Mouse (Mus musculus) myocyte (in vitro differentiated cells): ENCODE measurements at regions not wholly inside any gene's neighbourhood (a gene's known extent, or its start where the extent isn't known, plus 50 kb on each side); places are given as distances from the start of the nearest gene placed in this dataset.

Source experiments
- H3K27me3 ChIP-seq: one replicate; pipeline ENCODE4 v1.6.1; 2011; ENCODE audit not compliant: control insufficient read depth, insufficient read depth, insufficient read length
- H3K36me3 ChIP-seq: one replicate; pipeline ENCODE4 v1.6.1; 2011; ENCODE audit not compliant: control insufficient read depth, insufficient read depth
- H3K4me2 ChIP-seq: one replicate; pipeline ENCODE4 v1.6.1; 2011; ENCODE audit warnings: low read depth, control low read depth
- H3K4me3 ChIP-seq: one replicate; pipeline ENCODE4 v1.5.1; 2011; ENCODE audit warnings: mild to moderate bottlenecking, control low read depth, moderate library complexity
- H3K79me2 ChIP-seq: one replicate; pipeline ENCODE4 v1.6.1; 2011; ENCODE audit not compliant: control insufficient read depth, insufficient read depth
- H3ac ChIP-seq: one replicate; pipeline ENCODE4 v1.6.1; 2011; ENCODE audit not compliant: control insufficient read depth, insufficient read length
- CEBPB ChIP-seq: IDR thresholded peaks from 2 replicates; pipeline ENCODE4 v1.6.1; 2011; ENCODE audit warnings: mild to moderate bottlenecking, moderate library complexity; ENCODE audit not compliant: poor library complexity, insufficient read depth, severe bottlenecking
- E2F4 ChIP-seq: IDR thresholded peaks from one replicate; pipeline ENCODE4 v1.6.1; 2011; ENCODE audit warnings: mild to moderate bottlenecking, control low read depth, moderate library complexity; ENCODE audit not compliant: insufficient read depth
- MAX ChIP-seq: IDR thresholded peaks from one replicate; pipeline ENCODE4 v1.6.1; 2011; ENCODE audit warnings: low read depth, mild to moderate bottlenecking, control low read depth
- MYOD1 ChIP-seq, 3 experiments: IDR thresholded peaks; one replicate each; pipeline ENCODE4 v1.6.1; 2011; ENCODE audit warnings: control low read depth in 2 of 3, low read depth in 2 of 3, mild to moderate bottlenecking in 2 of 3, moderate library complexity in 1 of 3; ENCODE audit not compliant: insufficient read length in 2 of 3, control insufficient read depth in 1 of 3
- MYOG ChIP-seq, 3 experiments: IDR thresholded peaks; one replicate each; pipeline ENCODE4 v1.6.1; 2011; ENCODE audit warnings: control low read depth in 2 of 3, low read depth in 2 of 3, mild to moderate bottlenecking in 2 of 3; ENCODE audit not compliant: insufficient read length in 2 of 3, control insufficient read depth in 1 of 3, insufficient read depth in 1 of 3
- POLR2A ChIP-seq: IDR thresholded peaks from one replicate; pipeline ENCODE4 v1.6.1; 2011; ENCODE audit warnings: low read depth, mild to moderate bottlenecking, control low read depth, moderate library complexity; ENCODE audit not compliant: insufficient read length
- POLR2AphosphoS2 ChIP-seq: IDR thresholded peaks from one replicate; pipeline ENCODE4 v1.6.1; 2011; ENCODE audit warnings: low read depth, control low read depth; ENCODE audit not compliant: insufficient read length
- REST ChIP-seq: IDR thresholded peaks from one replicate; pipeline ENCODE4 v1.6.1; 2011; ENCODE audit warnings: mild to moderate bottlenecking, control low read depth, moderate library complexity; ENCODE audit not compliant: insufficient read depth, insufficient read length
- SRF ChIP-seq: IDR thresholded peaks from one replicate; pipeline ENCODE4 v1.6.1; 2011; ENCODE audit warnings: low read depth; ENCODE audit not compliant: control insufficient read depth, insufficient read length
- TCF12 ChIP-seq: IDR thresholded peaks from one replicate; pipeline ENCODE4 v1.6.1; 2011; ENCODE audit warnings: mild to moderate bottlenecking, control low read depth; ENCODE audit not compliant: poor library complexity, insufficient read depth, severe bottlenecking
- TCF3 ChIP-seq: IDR thresholded peaks from one replicate; pipeline ENCODE4 v1.6.1; 2011; ENCODE audit warnings: low read depth, control low read depth; ENCODE audit not compliant: insufficient read length
- USF1 ChIP-seq: IDR thresholded peaks from one replicate; pipeline ENCODE4 v1.6.1; 2011; ENCODE audit warnings: low read depth, mild to moderate bottlenecking, control low read depth, moderate library complexity

- H3K4me3 ChIP-seq = no peak overlapping the region
- no peaks in the 10 kb centered on the region for H3K36me3 ChIP-seq
- no peak overlapping the region for H3K4me2 ChIP-seq
- H3K79me2 ChIP-seq = no peaks in the 10 kb centered on the region
- TF ChIP-seq MYOG (IDR thresholded peaks at IDR 0.05; ENCODE audit: control insufficient read depth in 1 of 3, insufficient read depth in 1 of 3, insufficient read length in 2 of 3, low read depth in 2 of 3) (no peak), TCF3 (no peak), E2F4 (no peak), REST (no peak), POLR2AphosphoS2 (no peak), MYOD1 (IDR thresholded peaks at IDR 0.05; ENCODE audit: control insufficient read depth in 1 of 3, insufficient read length in 2 of 3, low read depth in 2 of 3) (no peak), SRF (no peak), CEBPB (no peak), USF1 (no peak), TCF12 (no peak)
- no peak overlapping the region for H3ac ChIP-seq
- H3K27me3 ChIP-seq = no peaks in the 10 kb centered on the region
Observed at GRCm38 (mm10) chr8:47615061-47615460, 60.3 kb downstream of the Ing2 start.

GRCm38 (mm10) chr8:47611773-47612433 lies 63.5 kb downstream of the Ing2 start:
- no peak for TF ChIP-seq REST
- no peak overlapping the region for H3K4me2 ChIP-seq
- no peak overlapping the region for H3ac ChIP-seq
- no peaks in the 10 kb centered on the region for H3K36me3 ChIP-seq
- no peaks in the 10 kb centered on the region for H3K79me2 ChIP-seq
- H3K27me3 ChIP-seq = no peaks in the 10 kb centered on the region
- no peak overlapping the region for H3K4me3 ChIP-seq

GRCm38 (mm10) chr8:47609969-47610368 lies 65.4 kb downstream of the Ing2 start:
- Histone ChIP-seq H3K36me3 (no peaks in the 10 kb centered on the region), H3K79me2 (no peaks in the 10 kb centered on the region), H3ac (no peak overlapping the region), H3K4me2 (no peak overlapping the region), H3K27me3 (no peaks in the 10 kb centered on the region), H3K4me3 (no peak overlapping the region)
- TF ChIP-seq E2F4 (no peak), POLR2AphosphoS2 (no peak), REST (no peak), CEBPB (no peak), MYOD1 (IDR thresholded peaks at IDR 0.05; ENCODE audit: control insufficient read depth in 1 of 3, insufficient read length in 2 of 3, low read depth in 2 of 3) (no peak), MAX (no peak), TCF12 (no peak), SRF (no peak), TCF3 (no peak), POLR2A (no peak), USF1 (no peak), MYOG (IDR thresholded peaks at IDR 0.05; ENCODE audit: control insufficient read depth in 1 of 3, insufficient read depth in 1 of 3, insufficient read length in 2 of 3, low read depth in 2 of 3) (no peak)

GRCm38 (mm10) chr8:47604198-47604835 lies 70.9 kb downstream of the Rwdd4a start:
- H3ac ChIP-seq = no peak overlapping the region
- no peaks in the 10 kb centered on the region for H3K27me3 ChIP-seq
- H3K4me3 ChIP-seq = no peak overlapping the region
- no peaks in the 10 kb centered on the region for H3K36me3 ChIP-seq
- no peaks in the 10 kb centered on the region for H3K79me2 ChIP-seq
- no peak overlapping the region for H3K4me2 ChIP-seq
- TF ChIP-seq MYOD1 (IDR thresholded peaks at IDR 0.05; ENCODE audit: control insufficient read depth in 1 of 3, insufficient read length in 2 of 3, low read depth in 2 of 3) = peak in 2 of 3 experiments; percentile 20 to 32
- TF ChIP-seq USF1 = no peak
